Mouse (Mus musculus) embryonic fibroblast, embryonic 13.5 days (primary cell): ENCODE measurements around the gene Cnot6l.

Experiments
- CTCF ChIP-seq: IDR thresholded peaks from 2 replicates; pipeline ENCODE4 v1.5.1; 2011; ENCODE audit warnings: mild to moderate bottlenecking, control low read depth, low read length, moderate library complexity, borderline replicate concordance; ENCODE audit not compliant: insufficient read depth
- POLR2A ChIP-seq: IDR thresholded peaks from 2 replicates; pipeline ENCODE4 v1.6.1; 2011; ENCODE audit warnings: low read depth, mild to moderate bottlenecking, control low read depth, low read length, moderate library complexity

GRCm38 (mm10) chr5:96029821-96030220, 134.2 kb downstream of the Cnot6l start:
- no peak for TF ChIP-seq CTCF
- no peak for TF ChIP-seq POLR2A
